Mouse (Mus musculus): ENCODE results near the gene Alkbh7.

DNA sequence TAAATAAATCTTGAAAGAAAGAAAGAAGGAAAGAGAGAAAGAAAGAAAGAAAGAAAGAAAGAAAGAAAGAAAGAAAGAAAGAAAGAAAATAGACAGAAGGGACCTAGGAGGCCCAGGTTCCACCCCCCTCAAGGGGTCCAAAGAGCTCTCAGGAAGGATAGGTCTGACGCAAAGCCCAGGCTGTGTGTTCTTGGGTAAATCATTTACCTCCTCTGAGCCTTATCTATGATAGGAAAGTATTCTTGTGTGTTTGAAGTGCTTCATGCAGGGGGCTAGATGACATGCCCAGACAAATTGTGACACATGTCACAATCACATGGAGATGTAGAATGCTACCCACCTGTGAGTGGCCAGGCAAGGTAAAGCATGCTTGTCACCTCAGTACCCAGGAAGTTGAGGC lies 44.5 kb upstream of the Alkbh7 start:
- TF ChIP-seq CTCF (IDR thresholded peaks at IDR 0.05; ENCODE audit: insufficient read depth, low read depth, low read length) (no peak), POLR2A (IDR thresholded peaks at IDR 0.05; ENCODE audit: insufficient read depth, low read depth, low read length) (no peak)

Measured in olfactory bulb, adult 2 months (tissue).